Mouse (Mus musculus): ENCODE data around the gene Pik3r6. TPM values are rescaled to one million over a fixed set of nuclear protein-coding genes. Genes with fewer than 3 reads are reported as not detected.

Pik3r6 gene
- total and polyA plus RNA-seq, 3 experiments = 3.6 to 9.0 (median 6.1) TPM

GRCm38 (mm10) chr11:68474600-68474999 is 28.2 kb upstream of the Pik3r6 start:
- intact Hi-C loops (cut with DNase I) = no loop called here
- DNase-seq = peak in 1 of 2 experiments; percentile 34
- WGBS = 39% methylated on average over 6 of the region's 6 CpGs
- H3K27ac ChIP-seq = no peak overlapping the region
- TF ChIP-seq POLR2A (IDR thresholded peaks at IDR 0.05; ENCODE audit: insufficient read depth, low read depth, low read length) (no peak), CTCF (IDR thresholded peaks at IDR 0.05) (0 out of 2 replicates have a peak, but pooled peaks have one; percentile 6), EP300 (IDR thresholded peaks at IDR 0.05; ENCODE audit: insufficient read depth, low read depth, low read length) (no peak)
- H3K36me3 ChIP-seq (ENCODE audit: control insufficient read depth, insufficient read depth, low read length) = no peaks in the 10 kb centered on the region
- no peaks in the 10 kb centered on the region for H3K79me2 ChIP-seq (replicated peaks; ENCODE audit: control insufficient read depth, insufficient read depth, low read length)
- H3K9ac ChIP-seq (ENCODE audit: low read depth, low read length) = no peak overlapping the region
- H3K27me3 ChIP-seq (ENCODE audit: control insufficient read depth, insufficient read depth, low read length) = no peaks in the 10 kb centered on the region
- H3K4me3 ChIP-seq = no peak overlapping the region
- H3K4me1 ChIP-seq (ENCODE audit: control insufficient read depth, insufficient read depth, low read length) = no peaks in the 10 kb centered on the region; the same call in 1 of the 2 replicates

- H3K4me1 ChIP-seq (ENCODE audit: control insufficient read depth, insufficient read depth, low read length) = no peaks in the 10 kb centered on the region; the same call in 1 of the 2 replicates
- H3K4me3 ChIP-seq = no peak overlapping the region
- 85% methylated on average over 7 of the region's 7 CpGs for WGBS
- no peak overlapping the region for H3K27ac ChIP-seq
- no peaks in the 10 kb centered on the region for H3K79me2 ChIP-seq (replicated peaks; ENCODE audit: control insufficient read depth, insufficient read depth, low read length)
- no peaks in the 10 kb centered on the region for H3K36me3 ChIP-seq (ENCODE audit: control insufficient read depth, insufficient read depth, low read length)
- no peak for DNase-seq
- H3K9ac ChIP-seq (ENCODE audit: low read depth, low read length) = no peak overlapping the region
- no peaks in the 10 kb centered on the region for H3K27me3 ChIP-seq (ENCODE audit: control insufficient read depth, insufficient read depth, low read length)
- intact Hi-C loops (cut with DNase I) = loop anchor here (5.0 kb wide), 1 partner anchor 43 kb away; the partner anchor contains the start of gene Pik3r5
- TF ChIP-seq POLR2A (IDR thresholded peaks at IDR 0.05; ENCODE audit: insufficient read depth, low read depth, low read length) (no peak), CTCF (IDR thresholded peaks at IDR 0.05) (no peak), EP300 (IDR thresholded peaks at IDR 0.05; ENCODE audit: insufficient read depth, low read depth, low read length) (no peak)
Observed at GRCm38 (mm10) chr11:68475676-68476075, 27.1 kb upstream of the Pik3r6 start.

DNA sequence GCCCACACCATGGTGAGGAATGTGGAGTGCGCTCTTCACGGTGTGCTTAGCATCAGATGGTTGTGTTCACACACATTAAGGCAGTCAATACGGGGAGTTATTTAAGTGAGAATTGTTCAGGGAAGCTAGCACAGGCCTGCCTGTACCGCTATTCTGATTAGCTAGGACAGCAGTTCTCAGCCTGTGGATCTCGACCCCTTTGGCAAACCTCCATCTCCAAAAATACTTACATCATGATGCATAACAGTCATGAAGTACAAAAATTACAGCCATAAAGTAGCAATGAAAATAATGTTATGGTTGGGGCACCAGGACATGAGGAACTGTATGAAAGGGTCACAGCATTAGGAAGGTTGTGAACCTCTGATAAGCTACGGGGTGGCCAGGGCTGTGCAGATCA is 25.2 kb upstream of the Pik3r6 start:
- no peaks in the 10 kb centered on the region for H3K79me2 ChIP-seq (replicated peaks; ENCODE audit: control insufficient read depth, insufficient read depth, low read length)
- H3K36me3 ChIP-seq (ENCODE audit: control insufficient read depth, insufficient read depth, low read length) = no peaks in the 10 kb centered on the region
- no peak for DNase-seq
- H3K27ac ChIP-seq = no peak overlapping the region
- H3K27me3 ChIP-seq (ENCODE audit: control insufficient read depth, insufficient read depth, low read length) = no peaks in the 10 kb centered on the region
- H3K4me1 ChIP-seq (ENCODE audit: control insufficient read depth, insufficient read depth, low read length) = no peaks in the 10 kb centered on the region; the same call in 1 of the 2 replicates
- H3K9ac ChIP-seq (ENCODE audit: low read depth, low read length) = no peak overlapping the region
- no peak for TF ChIP-seq CTCF (IDR thresholded peaks at IDR 0.05)
- no peak for TF ChIP-seq POLR2A (IDR thresholded peaks at IDR 0.05; ENCODE audit: insufficient read depth, low read depth, low read length)
- TF ChIP-seq EP300 (IDR thresholded peaks at IDR 0.05; ENCODE audit: insufficient read depth, low read depth, low read length) = no peak
- WGBS = 56% methylated on average over 6 of the region's 6 CpGs
- no peak overlapping the region for H3K4me3 ChIP-seq
- intact Hi-C loops (cut with DNase I) = loop anchor here (5.0 kb wide), 1 partner anchor 45 kb away; the partner anchor contains the start of gene Pik3r5

DNA sequence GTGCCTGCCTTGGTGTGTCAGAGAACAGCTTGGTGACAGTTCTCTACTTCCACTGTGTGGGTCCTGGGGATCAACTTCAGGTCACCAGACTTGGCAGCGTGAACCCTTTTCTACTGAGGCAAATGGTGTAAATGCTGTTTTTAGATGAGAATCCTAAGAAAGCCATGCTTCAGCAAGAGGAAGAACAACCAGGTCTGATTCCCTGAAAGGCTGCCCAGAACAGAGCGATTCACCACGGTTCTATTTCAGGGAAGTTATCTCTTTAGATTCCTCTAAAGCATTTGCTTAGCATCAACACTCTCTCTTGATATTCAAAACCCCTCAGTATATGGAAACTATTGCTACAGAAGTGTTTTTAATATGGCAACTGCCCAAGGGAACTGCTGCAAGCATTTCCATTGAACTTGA is 24.2 kb upstream of the Pik3r6 start:
- H3K9ac ChIP-seq (ENCODE audit: low read depth, low read length) = no peak overlapping the region
- H3K4me3 ChIP-seq = no peak overlapping the region
- no peak for DNase-seq
- intact Hi-C loops (cut with DNase I) = loop anchor here (5.0 kb wide), 1 partner anchor 46 kb away; the partner anchor contains the start of gene Pik3r5
- H3K27ac ChIP-seq = no peak overlapping the region
- 30% methylated on average over 3 of the region's 3 CpGs for WGBS
- TF ChIP-seq EP300 (IDR thresholded peaks at IDR 0.05; ENCODE audit: insufficient read depth, low read depth, low read length) (no peak), POLR2A (IDR thresholded peaks at IDR 0.05; ENCODE audit: insufficient read depth, low read depth, low read length) (no peak), CTCF (IDR thresholded peaks at IDR 0.05) (no peak)
- H3K27me3 ChIP-seq (ENCODE audit: control insufficient read depth, insufficient read depth, low read length) = no peaks in the 10 kb centered on the region
- peaks cover 3% of the 10 kb centered on the region for H3K4me1 ChIP-seq (ENCODE audit: control insufficient read depth, insufficient read depth, low read length)
- H3K79me2 ChIP-seq (replicated peaks; ENCODE audit: control insufficient read depth, insufficient read depth, low read length) = no peaks in the 10 kb centered on the region
- H3K36me3 ChIP-seq (ENCODE audit: control insufficient read depth, insufficient read depth, low read length) = no peaks in the 10 kb centered on the region

DNA sequence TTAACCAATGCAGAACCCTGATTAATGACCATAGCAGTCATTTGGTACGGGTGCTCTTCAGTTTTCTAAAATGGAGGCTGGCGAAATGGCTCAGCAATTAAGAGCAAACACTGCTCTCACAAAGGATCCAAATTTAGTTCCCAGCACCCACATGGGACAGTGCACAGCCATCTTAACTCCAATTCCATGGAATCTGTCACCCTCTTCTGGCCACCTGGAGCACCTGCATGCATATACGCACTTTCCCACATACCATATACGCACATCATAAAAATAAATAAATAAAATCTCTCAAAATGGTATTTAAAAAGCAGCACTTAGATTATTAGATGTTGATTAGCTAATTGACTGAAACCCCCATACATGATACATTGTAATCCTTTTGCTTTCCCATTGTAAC is 22.2 kb upstream of the Pik3r6 start:
- Histone ChIP-seq H3K9ac (ENCODE audit: low read depth, low read length) (no peak overlapping the region), H3K4me1 (ENCODE audit: control insufficient read depth, insufficient read depth, low read length) (peaks cover 8% of the 10 kb centered on the region), H3K4me3 (no peak overlapping the region), H3K79me2 (replicated peaks; ENCODE audit: control insufficient read depth, insufficient read depth, low read length) (no peaks in the 10 kb centered on the region), H3K27ac (no peak overlapping the region), H3K27me3 (ENCODE audit: control insufficient read depth, insufficient read depth, low read length) (no peaks in the 10 kb centered on the region), H3K36me3 (ENCODE audit: control insufficient read depth, insufficient read depth, low read length) (peaks cover 2% of the 10 kb centered on the region; the same call in 1 of the 2 replicates)
- intact Hi-C loops (cut with DNase I) = no loop called here
- TF ChIP-seq EP300 (IDR thresholded peaks at IDR 0.05; ENCODE audit: insufficient read depth, low read depth, low read length) = no peak
- peak; percentile 42 for TF ChIP-seq CTCF (IDR thresholded peaks at IDR 0.05)
- no peak for TF ChIP-seq POLR2A (IDR thresholded peaks at IDR 0.05; ENCODE audit: insufficient read depth, low read depth, low read length)
- no peak for DNase-seq
- WGBS = 99% methylated on average over 4 of the region's 4 CpGs

GRCm38 (mm10) chr11:68482001-68482400 is 20.8 kb upstream of the Pik3r6 start:
- DNase-seq = no peak
- Histone ChIP-seq H3K4me3 (no peak overlapping the region), H3K27me3 (ENCODE audit: control insufficient read depth, insufficient read depth, low read length) (no peaks in the 10 kb centered on the region), H3K9ac (ENCODE audit: low read depth, low read length) (no peak overlapping the region), H3K36me3 (ENCODE audit: control insufficient read depth, insufficient read depth, low read length) (peaks cover 2% of the 10 kb centered on the region; the same call in 1 of the 2 replicates), H3K27ac (no peak overlapping the region), H3K79me2 (replicated peaks; ENCODE audit: control insufficient read depth, insufficient read depth, low read length) (no peaks in the 10 kb centered on the region), H3K4me1 (ENCODE audit: control insufficient read depth, insufficient read depth, low read length) (peaks cover 9% of the 10 kb centered on the region)
- TF ChIP-seq POLR2A (IDR thresholded peaks at IDR 0.05; ENCODE audit: insufficient read depth, low read depth, low read length) (no peak), EP300 (IDR thresholded peaks at IDR 0.05; ENCODE audit: insufficient read depth, low read depth, low read length) (no peak), CTCF (IDR thresholded peaks at IDR 0.05) (no peak)
- intact Hi-C loops (cut with DNase I) = no loop called here
